Mouse (Mus musculus) splenic B cell, adult 2 months (primary cell): ENCODE measurements around the gene Zfp110.
"Not testable (repeated sequence)": the region's sequence is repeated elsewhere in the genome, so short reads cannot be mapped to it uniquely, and the experiment has no call there.

ENCODE experiments used
- DNase-seq: peaks from one replicate; pipeline ENCODE4 v3.0.0-alpha.2; 2011; ENCODE audit warnings: low read depth, low spot score
- H3K27me3 ChIP-seq: 2 replicates; pipeline ENCODE4 v1.6.1; 2012; ENCODE audit warnings: mild to moderate bottlenecking, low read length, moderate library complexity, mixed read lengths; ENCODE audit not compliant: control insufficient read depth, poor library complexity, insufficient read depth, severe bottlenecking
- H3K36me3 ChIP-seq: 2 replicates; pipeline ENCODE4 v1.6.1; 2012; ENCODE audit warnings: mild to moderate bottlenecking, low read length, moderate library complexity, mixed read lengths; ENCODE audit not compliant: control insufficient read depth, poor library complexity, insufficient read depth, severe bottlenecking

Zfp110 gene

GRCm38 (mm10) chr7:12880497-12880896 lies 45.9 kb downstream of the Zfp110 start:
- not testable (repeated sequence) for H3K27me3 ChIP-seq, H3K36me3 ChIP-seq, DNase-seq

DNA sequence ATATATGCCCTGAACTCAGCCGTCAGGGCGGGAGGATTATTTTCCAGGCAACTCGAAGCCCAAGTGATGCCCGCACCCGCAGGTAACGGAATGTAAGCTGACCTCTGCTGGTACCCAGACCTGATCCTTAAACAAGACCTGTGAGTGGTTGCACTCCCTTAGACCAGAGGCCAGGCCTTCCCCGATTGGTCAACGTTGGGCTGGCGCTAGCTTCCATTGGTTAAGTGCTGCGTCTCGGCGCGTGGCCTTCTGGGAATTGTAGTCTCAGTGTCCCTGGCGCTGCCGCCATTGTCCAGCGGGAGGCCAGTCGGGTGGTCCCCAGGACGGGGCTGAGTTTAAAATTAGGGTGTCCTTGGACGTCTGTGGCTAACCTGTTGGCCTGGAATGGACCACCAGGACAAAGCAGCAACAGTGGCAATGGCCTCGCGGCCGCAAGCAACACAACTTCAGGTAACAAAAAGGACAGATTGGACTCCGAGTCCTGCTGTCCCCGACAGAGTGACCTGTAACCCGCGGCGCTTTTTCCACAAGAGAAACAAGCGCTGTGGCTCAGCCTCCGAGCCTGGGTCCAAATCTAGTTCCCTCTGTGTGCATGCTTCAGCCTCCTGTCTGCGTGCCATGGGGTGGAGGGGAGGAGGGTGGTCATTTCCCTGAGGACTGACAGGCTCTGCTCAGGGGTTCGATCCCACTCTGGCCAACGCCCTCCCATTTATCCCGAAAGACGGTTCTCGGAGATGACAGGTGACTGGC lies 46.5 kb downstream of the Zfp110 start, which contains the start of gene Zfp128:
Gene Zfp128, plus strand, starts transcription at position 267 of the 750 bp plus-strand sequence.
- DNase-seq = peak; percentile 94
- no peaks in the 10 kb centered on the region for H3K27me3 ChIP-seq

DNA sequence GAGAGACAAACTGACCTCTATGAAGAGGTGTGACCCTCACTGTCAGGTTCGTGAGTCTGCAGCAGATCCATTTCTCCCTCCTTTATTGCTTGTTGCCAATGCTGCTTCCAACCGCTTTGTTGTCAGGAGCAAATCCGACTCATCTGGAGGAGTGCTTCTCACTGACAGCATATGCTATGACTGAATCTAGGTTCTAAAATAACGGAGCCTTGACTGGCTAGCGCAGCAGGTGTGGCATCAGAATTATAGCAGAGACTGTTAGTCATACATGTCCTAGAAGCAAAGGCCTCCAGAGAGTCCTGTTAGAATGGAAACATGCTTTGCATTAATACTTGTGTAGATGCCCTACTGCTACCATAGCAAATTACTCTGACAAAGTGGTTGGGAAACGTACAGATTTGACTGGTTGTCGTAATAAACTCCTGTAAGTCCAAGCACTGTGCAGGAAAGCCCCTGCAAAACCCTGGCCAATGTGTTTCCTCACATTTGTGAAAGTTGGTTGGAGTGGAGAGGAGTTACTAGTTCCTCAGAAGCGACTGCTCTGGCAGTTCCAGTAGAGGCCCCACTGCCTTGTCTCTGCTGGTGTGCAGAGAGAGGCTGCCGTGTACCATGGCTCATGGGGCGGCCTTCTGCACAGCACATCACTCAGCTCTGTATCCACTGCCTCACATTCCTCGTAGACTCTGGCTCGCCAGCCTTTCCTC lies 52.2 kb downstream of the Zfp110 start:
- Histone ChIP-seq H3K36me3 (no peaks in the 10 kb centered on the region; the same call in none of the 2 replicates), H3K27me3 (no peaks in the 10 kb centered on the region; the same call in 1 of the 2 replicates)
- no peak for DNase-seq

More for the DNA sequence above, 46.5 kb downstream of the Zfp110 start, which contains the start of gene Zfp128:
- no peaks in the 10 kb centered on the region; the same call in 1 of the 2 replicates for H3K36me3 ChIP-seq

DNA sequence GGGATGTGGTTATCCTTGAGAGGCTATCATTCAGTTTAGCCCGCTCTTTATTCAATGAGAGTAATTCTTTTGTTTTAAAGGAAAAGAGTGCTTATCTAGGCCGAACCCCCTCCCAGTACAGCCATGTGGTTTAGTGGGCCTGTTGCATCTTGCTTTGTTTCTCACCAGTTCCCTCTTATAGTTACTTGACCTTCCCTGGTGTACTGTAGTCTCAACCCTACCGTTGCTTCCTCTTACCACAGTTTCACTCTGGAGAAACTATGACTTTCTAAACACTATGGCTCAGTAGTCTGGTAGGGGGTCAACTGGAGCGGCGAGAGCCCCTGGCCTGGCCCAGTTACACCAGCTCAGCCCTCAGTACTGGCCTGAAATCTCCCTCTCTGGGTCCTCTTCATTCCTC lies 53.0 kb downstream of the Zfp110 start:
- DNase-seq = no peak
- no peaks in the 10 kb centered on the region; the same call in none of the 2 replicates for H3K36me3 ChIP-seq
- no peaks in the 10 kb centered on the region; the same call in 1 of the 2 replicates for H3K27me3 ChIP-seq

- DNase-seq = no peak
- no peaks in the 10 kb centered on the region; the same call in 1 of the 2 replicates for H3K36me3 ChIP-seq
- H3K27me3 ChIP-seq = no peaks in the 10 kb centered on the region; the same call in 1 of the 2 replicates
Measured at GRCm38 (mm10) chr7:12890928-12891327, 56.4 kb downstream of the Zfp110 start.

- no peaks in the 10 kb centered on the region; the same call in 1 of the 2 replicates for H3K27me3 ChIP-seq
- DNase-seq = no peak
Measured at GRCm38 (mm10) chr7:12891334-12891733, 56.8 kb downstream of the Zfp110 start.

GRCm38 (mm10) chr7:12897655-12898410 lies 63.3 kb downstream of the Zfp110 start, which contains the start of gene Zscan22:
Zscan22 (plus strand) TSS chr7:12897815.
- Histone ChIP-seq H3K27me3 (no peaks in the 10 kb centered on the region), H3K36me3 (peaks cover 4% of the 10 kb centered on the region; the same call in 1 of the 2 replicates)
- DNase-seq = peak; percentile 90

More at GRCm38 (mm10) chr7:12891334-12891733, 56.8 kb downstream of the Zfp110 start:
- no peaks in the 10 kb centered on the region; the same call in 1 of the 2 replicates for H3K36me3 ChIP-seq
